Mouse (Mus musculus): ENCODE data around the gene Dnase2b. TPM values are rescaled to one million over a fixed set of nuclear protein-coding genes. Genes with fewer than 3 reads are reported as not detected.

Gene Dnase2b
- polyA plus RNA-seq, 1 experiment from 2014 or later: not detected

DNA sequence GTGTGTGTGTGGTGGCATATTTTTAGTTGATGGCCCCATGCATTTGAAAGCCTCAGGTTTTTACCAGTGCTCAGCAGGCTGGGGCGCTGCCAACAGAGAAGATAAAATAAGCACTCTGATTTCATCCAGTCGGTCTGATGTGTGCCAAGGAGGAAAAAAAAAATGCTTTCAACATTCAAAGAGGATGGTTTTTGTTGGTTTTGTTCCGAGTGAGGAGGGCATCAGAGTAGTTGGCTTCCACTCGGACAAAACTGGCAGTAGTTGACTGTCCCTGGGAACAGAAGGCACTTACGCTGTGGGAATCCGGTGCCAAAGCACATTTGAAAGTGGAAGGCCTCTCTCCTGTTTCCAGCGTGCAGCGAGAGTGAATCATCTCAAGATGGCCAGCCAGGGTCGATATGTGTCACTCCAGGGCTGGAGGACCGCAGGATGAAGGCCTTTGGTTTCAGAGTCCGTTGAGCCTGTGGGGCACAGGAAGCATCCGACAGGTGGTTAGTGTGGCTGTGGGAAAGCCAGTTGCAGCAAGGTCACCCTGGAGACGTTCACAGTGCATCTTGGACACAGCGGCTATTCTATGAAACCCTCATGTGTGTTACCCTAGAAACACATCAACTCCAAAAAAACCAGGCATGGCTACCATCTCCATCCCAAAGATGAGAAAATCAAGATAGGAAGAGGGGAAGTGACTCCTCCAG is 5.3 kb upstream of the Dnase2b start:
- no peak overlapping the region for H3K27ac ChIP-seq (replicated peaks; ENCODE audit: low read depth, low read length)
- ATAC-seq (ENCODE audit: low read depth) (no peak), DNase-seq (ENCODE audit: low spot score) (peak; percentile 55)
- no peak overlapping the region for H3K4me3 ChIP-seq (ENCODE audit: low read depth, low read length)
- WGBS: 85% methylated on average over 14 of the region's 14 CpGs
- H3K9ac ChIP-seq (ENCODE audit: low read depth, low read length): no peak overlapping the region
- H3K4me1 ChIP-seq (ENCODE audit: control insufficient read depth, insufficient read depth, low read length): no peaks in the 10 kb centered on the region
- H3K27me3 ChIP-seq (replicated peaks; ENCODE audit: control insufficient read depth, insufficient read depth, low read length): no peaks in the 10 kb centered on the region
- H3K4me2 ChIP-seq (ENCODE audit: low read depth, low read length): no peak overlapping the region
- H3K36me3 ChIP-seq (ENCODE audit: control insufficient read depth, insufficient read depth, low read length): no peaks in the 10 kb centered on the region
- H3K9me3 ChIP-seq (ENCODE audit: control insufficient read depth, low read length): no peaks in the 10 kb centered on the region

GRCm38 (mm10) chr3:146620101-146620500 is 4.7 kb upstream of the Dnase2b start:
- no peak for ATAC-seq (ENCODE audit: low read depth)
- no peaks in the 10 kb centered on the region for H3K27me3 ChIP-seq (replicated peaks; ENCODE audit: control insufficient read depth, insufficient read depth, low read length)
- no peak overlapping the region for H3K4me3 ChIP-seq (ENCODE audit: low read depth, low read length)
- DNase-seq (ENCODE audit: low spot score): no peak
- no peaks in the 10 kb centered on the region for H3K9me3 ChIP-seq (ENCODE audit: control insufficient read depth, low read length)
- no peaks in the 10 kb centered on the region for H3K4me1 ChIP-seq (ENCODE audit: control insufficient read depth, insufficient read depth, low read length)
- H3K9ac ChIP-seq (ENCODE audit: low read depth, low read length): no peak overlapping the region
- H3K36me3 ChIP-seq (ENCODE audit: control insufficient read depth, insufficient read depth, low read length): no peaks in the 10 kb centered on the region
- WGBS: 82% methylated on average over 10 of the region's 10 CpGs
- no peak overlapping the region for H3K4me2 ChIP-seq (ENCODE audit: low read depth, low read length)
- H3K27ac ChIP-seq (replicated peaks; ENCODE audit: low read depth, low read length): no peak overlapping the region

DNA sequence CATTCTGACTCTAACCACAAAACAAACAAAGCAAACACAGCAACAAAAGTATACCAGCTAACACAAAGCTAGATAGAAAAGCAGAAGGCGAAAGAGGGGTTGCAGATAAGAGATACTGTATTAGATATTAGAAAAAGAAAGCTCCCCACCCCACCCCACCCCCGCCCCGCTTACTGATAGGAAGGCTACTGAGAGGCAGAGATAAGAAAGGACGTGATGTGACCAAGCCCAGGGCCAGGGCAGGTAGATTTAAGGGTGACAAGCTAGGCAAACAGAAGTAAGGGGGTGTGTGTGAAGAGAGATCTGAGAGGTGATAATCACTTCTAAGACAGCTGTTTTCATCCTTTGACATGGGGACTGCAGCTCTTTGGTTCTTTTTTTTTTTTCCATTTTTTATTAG is 3.0 kb upstream of the Dnase2b start:
- Histone ChIP-seq H3K4me1 (ENCODE audit: control insufficient read depth, insufficient read depth, low read length) (no peaks in the 10 kb centered on the region), H3K9ac (ENCODE audit: low read depth, low read length) (no peak overlapping the region), H3K4me3 (ENCODE audit: low read depth, low read length) (no peak overlapping the region), H3K27me3 (replicated peaks; ENCODE audit: control insufficient read depth, insufficient read depth, low read length) (no peaks in the 10 kb centered on the region), H3K27ac (replicated peaks; ENCODE audit: low read depth, low read length) (no peak overlapping the region), H3K4me2 (ENCODE audit: low read depth, low read length) (no peak overlapping the region), H3K36me3 (ENCODE audit: control insufficient read depth, insufficient read depth, low read length) (no peaks in the 10 kb centered on the region), H3K9me3 (ENCODE audit: control insufficient read depth, low read length) (no peaks in the 10 kb centered on the region)
- ATAC-seq (ENCODE audit: low read depth) (no peak), DNase-seq (ENCODE audit: low spot score) (no peak)
- 85% methylated on average over 4 of the region's 4 CpGs for WGBS

DNA sequence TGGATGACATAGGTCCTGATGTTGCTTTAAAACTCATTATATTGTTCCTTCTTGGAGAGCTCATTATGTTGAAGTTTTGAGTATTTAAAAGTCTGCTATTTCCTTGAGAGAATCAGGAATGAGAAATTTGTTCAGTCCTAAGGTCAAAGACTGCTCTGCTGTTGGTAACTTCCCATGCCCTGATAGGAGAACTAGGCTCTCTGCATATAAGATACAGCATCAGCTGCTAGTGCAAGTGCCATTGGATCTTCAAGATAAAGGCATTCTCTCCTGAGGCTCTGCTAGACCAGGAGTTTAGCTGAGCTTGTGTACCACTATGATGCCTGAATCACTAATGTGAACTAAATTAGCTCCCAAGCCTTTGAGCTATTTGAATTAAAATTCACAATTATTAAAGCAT is 2.5 kb upstream of the Dnase2b start:
- Histone ChIP-seq H3K36me3 (ENCODE audit: control insufficient read depth, insufficient read depth, low read length) (no peaks in the 10 kb centered on the region), H3K9me3 (ENCODE audit: control insufficient read depth, low read length) (no peaks in the 10 kb centered on the region), H3K4me2 (ENCODE audit: low read depth, low read length) (no peak overlapping the region), H3K27ac (replicated peaks; ENCODE audit: low read depth, low read length) (no peak overlapping the region), H3K9ac (ENCODE audit: low read depth, low read length) (no peak overlapping the region), H3K4me1 (ENCODE audit: control insufficient read depth, insufficient read depth, low read length) (no peaks in the 10 kb centered on the region), H3K27me3 (replicated peaks; ENCODE audit: control insufficient read depth, insufficient read depth, low read length) (no peaks in the 10 kb centered on the region), H3K4me3 (ENCODE audit: low read depth, low read length) (no peak overlapping the region)
- no peak for ATAC-seq (ENCODE audit: low read depth)
- DNase-seq (ENCODE audit: low spot score): no peak

DNA sequence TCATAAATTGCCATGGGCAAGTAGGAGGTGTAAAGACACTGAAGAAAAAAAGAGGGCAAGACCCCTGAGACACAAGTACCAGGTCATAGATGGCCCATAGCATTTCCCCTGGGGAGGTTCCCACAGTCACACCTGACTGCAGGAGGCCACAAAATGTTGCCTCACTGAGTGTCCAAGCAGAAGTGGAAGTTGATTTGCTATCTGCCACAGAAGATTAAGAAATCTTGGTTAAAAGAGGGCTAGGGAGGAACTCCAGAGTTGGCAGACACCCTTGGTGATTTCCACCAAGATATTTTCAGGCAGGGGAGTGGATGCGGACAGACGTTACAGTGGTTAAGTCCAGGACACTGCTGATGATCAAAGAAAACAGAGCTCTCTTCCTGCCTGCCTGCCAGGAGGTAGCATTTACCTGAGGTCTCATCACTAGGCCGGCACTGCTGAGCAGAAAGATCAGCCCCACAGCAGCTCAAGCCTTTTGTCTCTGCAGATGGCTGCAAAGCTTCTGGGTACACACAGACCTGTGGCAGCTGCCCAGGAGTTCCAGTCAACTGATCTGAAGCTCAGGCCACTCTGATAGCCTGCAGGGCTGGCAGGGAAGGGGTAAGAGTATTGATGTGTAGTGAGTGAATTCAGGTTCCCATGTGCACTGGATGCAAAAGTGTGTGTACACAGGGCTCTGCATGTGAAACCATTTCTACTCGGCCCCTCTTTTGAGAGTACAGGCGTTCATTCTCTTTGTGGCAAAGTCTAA is 1.3 kb upstream of the Dnase2b start:
- H3K9ac ChIP-seq (ENCODE audit: low read depth, low read length): no peak overlapping the region
- no peaks in the 10 kb centered on the region for H3K9me3 ChIP-seq (ENCODE audit: control insufficient read depth, low read length)
- DNase-seq (ENCODE audit: low spot score) (no peak), ATAC-seq (ENCODE audit: low read depth) (no peak)
- H3K27me3 ChIP-seq (replicated peaks; ENCODE audit: control insufficient read depth, insufficient read depth, low read length): no peaks in the 10 kb centered on the region
- H3K4me3 ChIP-seq (ENCODE audit: low read depth, low read length): no peak overlapping the region
- no peak overlapping the region for H3K27ac ChIP-seq (replicated peaks; ENCODE audit: low read depth, low read length)
- WGBS: 75% methylated on average over 5 of the region's 5 CpGs
- no peak overlapping the region for H3K4me2 ChIP-seq (ENCODE audit: low read depth, low read length)
- no peaks in the 10 kb centered on the region for H3K36me3 ChIP-seq (ENCODE audit: control insufficient read depth, insufficient read depth, low read length)
- no peaks in the 10 kb centered on the region for H3K4me1 ChIP-seq (ENCODE audit: control insufficient read depth, insufficient read depth, low read length)

- Histone ChIP-seq H3K9ac (ENCODE audit: low read depth, low read length) (no peak overlapping the region), H3K4me3 (ENCODE audit: low read depth, low read length) (no peak overlapping the region), H3K9me3 (ENCODE audit: control insufficient read depth, low read length) (no peaks in the 10 kb centered on the region), H3K4me1 (ENCODE audit: control insufficient read depth, insufficient read depth, low read length) (no peaks in the 10 kb centered on the region; the same call in 1 of the 2 replicates), H3K36me3 (ENCODE audit: control insufficient read depth, insufficient read depth, low read length) (no peaks in the 10 kb centered on the region), H3K27ac (replicated peaks; ENCODE audit: low read depth, low read length) (no peak overlapping the region), H3K4me2 (ENCODE audit: low read depth, low read length) (no peak overlapping the region), H3K27me3 (replicated peaks; ENCODE audit: control insufficient read depth, insufficient read depth, low read length) (no peaks in the 10 kb centered on the region)
- DNase-seq (ENCODE audit: low spot score): peak; percentile 38
- ATAC-seq (ENCODE audit: low read depth): no peak
- WGBS: 74% methylated on average over 4 of the region's 4 CpGs
Measured at GRCm38 (mm10) chr3:146611821-146612220, 3.6 kb downstream of the Dnase2b start.

- Histone ChIP-seq H3K27me3 (replicated peaks; ENCODE audit: control insufficient read depth, insufficient read depth, low read length) (no peaks in the 10 kb centered on the region), H3K27ac (replicated peaks; ENCODE audit: low read depth, low read length) (no peak overlapping the region), H3K4me1 (ENCODE audit: control insufficient read depth, insufficient read depth, low read length) (no peaks in the 10 kb centered on the region; the same call in 1 of the 2 replicates), H3K36me3 (ENCODE audit: control insufficient read depth, insufficient read depth, low read length) (no peaks in the 10 kb centered on the region), H3K4me2 (ENCODE audit: low read depth, low read length) (no peak overlapping the region), H3K4me3 (ENCODE audit: low read depth, low read length) (no peak overlapping the region), H3K9ac (ENCODE audit: low read depth, low read length) (no peak overlapping the region), H3K9me3 (ENCODE audit: control insufficient read depth, low read length) (no peaks in the 10 kb centered on the region)
- ATAC-seq (ENCODE audit: low read depth) (no peak), DNase-seq (ENCODE audit: low spot score) (no peak)
- 81% methylated on average over 4 of the region's 4 CpGs for WGBS
Measured at GRCm38 (mm10) chr3:146611261-146611660, 4.1 kb downstream of the Dnase2b start.

GRCm38 (mm10) chr3:146610322-146610721 is 5.1 kb downstream of the Dnase2b start:
- Histone ChIP-seq H3K27ac (replicated peaks; ENCODE audit: low read depth, low read length) (no peak overlapping the region), H3K27me3 (replicated peaks; ENCODE audit: control insufficient read depth, insufficient read depth, low read length) (no peaks in the 10 kb centered on the region), H3K4me3 (ENCODE audit: low read depth, low read length) (no peak overlapping the region), H3K9me3 (ENCODE audit: control insufficient read depth, low read length) (no peaks in the 10 kb centered on the region), H3K4me1 (ENCODE audit: control insufficient read depth, insufficient read depth, low read length) (no peaks in the 10 kb centered on the region; the same call in 1 of the 2 replicates), H3K4me2 (ENCODE audit: low read depth, low read length) (no peak overlapping the region), H3K9ac (ENCODE audit: low read depth, low read length) (no peak overlapping the region), H3K36me3 (ENCODE audit: control insufficient read depth, insufficient read depth, low read length) (no peaks in the 10 kb centered on the region)
- 80% methylated on average over 10 of the region's 10 CpGs for WGBS
- ATAC-seq (ENCODE audit: low read depth) (no peak), DNase-seq (ENCODE audit: low spot score) (no peak)

DNA sequence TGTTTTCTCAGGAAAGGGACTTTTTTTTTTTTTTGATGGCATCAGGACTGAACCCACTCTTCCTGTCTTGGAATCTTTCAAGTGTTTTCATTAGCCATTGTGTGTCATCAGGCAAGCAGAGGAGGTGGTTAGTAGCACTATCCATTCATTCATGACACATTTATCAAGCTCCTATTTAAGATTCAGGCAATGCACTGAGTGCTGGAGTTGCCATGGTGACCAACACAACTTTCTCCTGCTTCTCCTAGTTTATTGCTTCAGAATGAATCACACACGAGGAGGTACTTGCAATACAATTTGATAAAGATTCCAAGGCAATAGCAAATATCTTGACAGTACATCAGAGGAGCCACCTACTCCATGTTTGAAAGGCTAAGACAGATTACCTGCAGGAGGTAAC is 8.0 kb downstream of the Dnase2b start:
- H3K27ac ChIP-seq (replicated peaks; ENCODE audit: low read depth, low read length): no peak overlapping the region
- no peak overlapping the region for H3K9ac ChIP-seq (ENCODE audit: low read depth, low read length)
- 37% methylated on average over 1 of the region's 1 CpGs for WGBS
- ATAC-seq (ENCODE audit: low read depth) (no peak), DNase-seq (ENCODE audit: low spot score) (no peak)
- H3K36me3 ChIP-seq (ENCODE audit: control insufficient read depth, insufficient read depth, low read length): no peaks in the 10 kb centered on the region
- no peak overlapping the region for H3K4me2 ChIP-seq (ENCODE audit: low read depth, low read length)
- no peaks in the 10 kb centered on the region for H3K27me3 ChIP-seq (replicated peaks; ENCODE audit: control insufficient read depth, insufficient read depth, low read length)
- H3K9me3 ChIP-seq (ENCODE audit: control insufficient read depth, low read length): no peaks in the 10 kb centered on the region
- no peak overlapping the region for H3K4me3 ChIP-seq (ENCODE audit: low read depth, low read length)
- no peaks in the 10 kb centered on the region; the same call in 1 of the 2 replicates for H3K4me1 ChIP-seq (ENCODE audit: control insufficient read depth, insufficient read depth, low read length)

Measured in embryonic facial prominence, embryonic 14.5 days (tissue).